Mouse (Mus musculus) thymus, adult 2 months (tissue): Measurements from ENCODE around the gene Acrbp.

ENCODE experiments used
- CTCF ChIP-seq: fragments of 200-500 bp; IDR thresholded peaks from 2 replicates; pipeline ENCODE4 v1.5.1; 2012; ENCODE audit warnings: mild to moderate bottlenecking, control low read depth, low read length, moderate library complexity, borderline replicate concordance; ENCODE audit not compliant: control insufficient read depth, poor library complexity, insufficient read depth; ENCODE audit errors: extremely low read depth
- POLR2A ChIP-seq: fragments of 200-500 bp; IDR thresholded peaks from 2 replicates; pipeline ENCODE4 v1.6.1; 2012; ENCODE audit warnings: mild to moderate bottlenecking, low read length, control low read depth, moderate library complexity; ENCODE audit not compliant: control insufficient read depth, poor library complexity, insufficient read depth; ENCODE audit errors: extremely low read depth

DNA sequence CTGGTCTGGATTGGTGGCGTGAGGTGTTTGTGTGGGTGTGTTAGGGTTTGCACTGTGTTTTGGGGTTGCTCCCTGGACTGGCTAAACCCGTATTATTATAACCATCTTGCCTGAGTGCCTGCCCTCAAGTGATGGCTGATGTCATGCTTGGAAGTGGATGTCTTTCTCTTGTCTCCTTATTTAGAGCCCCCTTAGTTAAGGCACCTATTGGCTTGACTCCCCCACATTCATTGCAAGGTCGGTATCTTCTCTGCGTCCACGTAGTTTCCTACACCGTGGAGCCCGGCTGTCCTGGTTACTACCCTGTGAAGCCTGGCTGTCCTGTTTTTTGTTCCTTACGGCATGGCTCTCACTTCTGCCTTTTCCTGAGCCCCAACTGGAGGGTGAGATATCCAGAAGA lies 48.5 kb downstream of the Acrbp start:
- TF ChIP-seq CTCF = no peak
- no peak for TF ChIP-seq POLR2A
